ENCODE assay signal across 8 mouse cellular contexts in genomic region chr5:150097620-150098019, GRCm38 (mm10). TPM values are rescaled to one million over a fixed set of nuclear protein-coding genes. Genes with fewer than 3 reads are reported as not detected.
DNase-seq lines count a peak whose midpoint lies in the region; ATAC-seq lines count a peak whose summit lies in the region.
"Had no signal": no experiment of that assay in that cellular context is flagged by ENCODE, and none has a peak within 500 bp of the region (broad histone marks: within the 10 kb centered on the region; RNA-seq: fewer than 3 reads in every experiment).

No protein-coding gene starts in this region.

- peaks cover 6% of the 10 kb centered on the region; the same call in 1 of the 2 replicates for H3K4me1 ChIP-seq in embryonic facial prominence, embryonic 13.5 days
- no peaks in the 10 kb centered on the region for H3K4me1 ChIP-seq in heart, embryonic 16.5 days (ENCODE audit: control insufficient read depth, insufficient read depth, low read length)
- H3K4me1 ChIP-seq: liver, embryonic 15.5 days had no signal

- no peak overlapping the region for H3K9ac ChIP-seq in embryonic facial prominence, embryonic 13.5 days
- H3K9ac ChIP-seq in heart, embryonic 16.5 days (ENCODE audit: low read length), result peak overlapping the region; percentile 43; the same call in 1 of the 2 replicates
- H3K9ac ChIP-seq: liver, embryonic 15.5 days had no signal

- WGBS in embryonic facial prominence, embryonic 13.5 days, result 4% methylated on average over 6 of the region's 6 CpGs
- 5% methylated on average over 6 of the region's 6 CpGs for WGBS in heart, embryonic 16.5 days

- H3K4me3 ChIP-seq in embryonic facial prominence, embryonic 13.5 days, result no peak overlapping the region
- H3K4me3 ChIP-seq in heart, embryonic 16.5 days (ENCODE audit: low read length), result no peak overlapping the region
- H3K4me3 ChIP-seq: liver, embryonic 15.5 days had no signal

- no peaks in the 10 kb centered on the region for H3K36me3 ChIP-seq in embryonic facial prominence, embryonic 13.5 days
- H3K36me3 ChIP-seq in heart, embryonic 16.5 days (ENCODE audit: control insufficient read depth, insufficient read depth), result no peaks in the 10 kb centered on the region
- H3K36me3 ChIP-seq: liver, embryonic 15.5 days had no signal

- H3K27me3 ChIP-seq in embryonic facial prominence, embryonic 13.5 days, result peaks cover 5% of the 10 kb centered on the region; the same call in 1 of the 2 replicates
- no peaks in the 10 kb centered on the region for H3K27me3 ChIP-seq in heart, embryonic 16.5 days (ENCODE audit: control insufficient read depth, insufficient read depth, low read length)
- H3K27me3 ChIP-seq: liver, embryonic 15.5 days had no signal

- no peaks in the 10 kb centered on the region for H3K9me3 ChIP-seq in embryonic facial prominence, embryonic 13.5 days
- H3K9me3 ChIP-seq in heart, embryonic 16.5 days (replicated peaks; ENCODE audit: control insufficient read depth, low read length), result no peaks in the 10 kb centered on the region
- H3K9me3 ChIP-seq: liver, embryonic 15.5 days had no signal

- peak overlapping the region; percentile 27 for H3K4me2 ChIP-seq in embryonic facial prominence, embryonic 13.5 days
- H3K4me2 ChIP-seq in heart, embryonic 16.5 days (ENCODE audit: low read depth, low read length), result peak overlapping the region; percentile 34; the same call in 1 of the 2 replicates
- H3K4me2 ChIP-seq: liver, embryonic 15.5 days had no signal

- no peak overlapping the region for H3K27ac ChIP-seq in embryonic facial prominence, embryonic 13.5 days
- H3K27ac ChIP-seq in heart, embryonic 16.5 days (ENCODE audit: low read length), result no peak overlapping the region
- H3K27ac ChIP-seq: liver, embryonic 15.5 days had no signal

- 0 out of 2 replicates have a peak, but pooled peaks have one; percentile 32 for ATAC-seq in embryonic facial prominence, embryonic 13.5 days (ENCODE audit: insufficient number of reproducible peaks, insufficient read depth, low FRiP score, low TSS enrichment, low read depth)
- ATAC-seq in heart, embryonic 16.5 days (replicated peaks; ENCODE audit: extremely low read depth, insufficient read depth, low FRiP score), result peak; percentile 67

- DNase-seq in ES-CJ7 (ENCODE audit: low read depth, low spot score), result peak; percentile 82
- peak; percentile 64 for DNase-seq in adrenal gland, postnatal 10 days
- DNase-seq in kidney, postnatal 10 days, result peak; percentile 68
- DNase-seq in lung, postnatal 14 days, result peak; percentile 62
- peak; percentile 71 for DNase-seq in retina, postnatal 1 day

RNA-seq across cellular contexts. Expression of gene Fry, which starts 20.8 kb away (rescaled TPM):
- total RNA-seq in adrenal gland, postnatal 10 days (2021), result 10 to 100 TPM; 36.2 to 46.9 TPM
- polyA plus RNA-seq in embryonic facial prominence, embryonic 13.5 days (2015; fragmentation: Nextera tagmentation; extraction: Ambion mirVana), result 9.8 and 11.1 TPM in 2 replicates
- polyA plus RNA-seq in heart, embryonic 16.5 days (2015; fragmentation: Nextera tagmentation; extraction: Ambion mirVana), result 30.9 and 32.6 TPM in 2 replicates
